Mouse (Mus musculus): Measurements from ENCODE around the gene Daglb.

The Daglb gene

DNA sequence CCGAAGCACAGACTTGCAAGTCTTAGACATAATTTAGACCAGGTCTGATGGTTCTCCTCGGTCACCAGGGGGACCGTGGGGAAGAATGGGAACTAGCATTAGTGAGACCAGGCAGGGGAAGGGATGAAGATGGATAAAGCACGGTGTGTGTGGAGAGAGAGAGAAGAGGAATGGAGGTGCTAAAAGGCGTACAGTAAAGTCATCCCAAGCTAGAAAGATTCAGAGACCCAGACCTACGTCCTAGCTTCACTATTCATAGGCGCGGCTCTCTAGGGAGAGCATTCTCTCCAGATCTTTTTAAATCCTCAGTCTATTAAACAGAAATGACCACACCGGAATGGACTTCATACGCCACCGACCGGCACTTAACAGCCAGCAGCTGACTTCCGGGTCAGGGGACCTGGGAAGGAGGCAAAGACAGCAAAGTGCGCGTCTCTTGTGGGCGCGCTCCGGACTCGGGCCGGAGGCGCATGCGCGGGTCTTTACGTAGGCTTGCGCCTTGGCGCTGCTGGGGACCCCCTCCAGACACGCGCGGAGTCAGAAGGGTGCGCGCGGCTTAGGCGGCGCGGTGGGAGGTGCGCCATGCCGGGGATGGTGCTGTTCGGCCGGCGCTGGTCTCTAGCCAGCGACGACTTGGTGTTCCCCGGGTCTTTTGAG, at the start of gene Daglb:
Gene Daglb, plus strand, starts transcription at position 485 of the 657 bp plus-strand sequence.
- DNase-seq = peak; percentile 92

DNA sequence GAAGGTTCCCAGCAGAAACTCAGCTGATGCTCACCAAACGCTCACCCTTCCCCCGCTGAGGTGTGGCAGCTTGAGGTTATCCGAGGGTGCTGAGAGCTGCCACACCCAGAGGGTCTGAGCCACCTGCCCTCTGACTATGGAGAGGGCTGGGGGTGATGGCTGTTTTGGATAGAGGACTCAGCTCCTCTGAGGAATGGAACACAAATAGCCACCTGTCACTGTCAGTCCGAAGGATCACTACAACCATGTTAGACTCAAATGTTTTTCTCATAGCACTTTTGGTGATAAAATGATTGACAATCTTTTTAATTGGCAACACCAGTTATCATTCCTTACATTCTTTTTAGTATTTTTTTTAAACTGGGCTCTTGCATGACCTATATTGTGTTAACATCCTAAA, 42.9 kb upstream of the Daglb start:
- no peak for DNase-seq

DNA sequence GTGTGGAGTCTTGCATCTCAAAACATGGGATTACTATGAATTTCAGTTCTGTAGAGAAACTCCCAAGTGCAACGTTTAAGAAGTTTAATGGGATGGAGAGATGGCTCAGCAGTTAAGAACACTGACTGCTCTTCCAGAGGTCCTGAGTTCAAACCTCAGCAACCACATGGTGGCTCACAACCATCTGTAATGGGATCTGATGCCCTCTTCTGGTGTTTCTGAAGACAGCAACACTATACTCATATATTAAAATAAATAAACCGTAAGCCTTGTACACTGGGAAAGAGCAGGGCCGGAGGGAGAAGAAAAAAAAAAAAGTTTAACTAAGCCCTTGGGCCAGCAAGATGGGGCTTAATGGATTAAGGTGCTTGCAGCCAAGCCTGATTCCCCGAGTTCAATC, 41.4 kb upstream of the Daglb start:
- DNase-seq = no peak

DNA sequence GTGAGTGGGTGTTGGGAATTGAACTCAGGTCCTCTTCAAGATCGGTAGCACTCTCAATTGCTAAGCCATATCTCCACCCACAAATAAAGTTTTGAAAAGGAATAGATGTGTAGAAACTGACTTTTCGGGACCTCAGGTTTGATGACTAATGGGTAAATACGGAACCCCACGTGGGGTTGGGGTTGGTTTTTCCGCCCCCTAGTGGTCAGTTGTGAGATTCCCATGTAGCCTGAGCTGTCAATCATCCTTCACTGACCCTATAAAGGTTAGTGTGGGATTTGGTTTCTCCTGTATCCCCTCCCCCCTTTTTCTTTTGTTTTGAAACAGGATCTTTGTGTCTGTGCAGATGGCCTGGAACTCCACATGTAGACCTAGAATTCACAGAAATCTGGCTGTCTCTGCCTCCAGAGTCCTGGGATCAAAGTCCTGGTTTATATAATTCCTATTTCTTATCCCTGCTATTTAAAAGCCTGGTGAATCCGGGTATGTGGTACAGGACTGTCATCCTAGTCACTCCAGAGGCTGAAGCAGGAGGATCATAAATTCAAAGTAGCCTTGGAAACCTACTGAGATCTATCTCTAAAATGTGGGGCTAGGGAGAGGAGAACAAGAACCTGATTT, 40.4 kb upstream of the Daglb start:
- DNase-seq = peak; percentile 13

DNA sequence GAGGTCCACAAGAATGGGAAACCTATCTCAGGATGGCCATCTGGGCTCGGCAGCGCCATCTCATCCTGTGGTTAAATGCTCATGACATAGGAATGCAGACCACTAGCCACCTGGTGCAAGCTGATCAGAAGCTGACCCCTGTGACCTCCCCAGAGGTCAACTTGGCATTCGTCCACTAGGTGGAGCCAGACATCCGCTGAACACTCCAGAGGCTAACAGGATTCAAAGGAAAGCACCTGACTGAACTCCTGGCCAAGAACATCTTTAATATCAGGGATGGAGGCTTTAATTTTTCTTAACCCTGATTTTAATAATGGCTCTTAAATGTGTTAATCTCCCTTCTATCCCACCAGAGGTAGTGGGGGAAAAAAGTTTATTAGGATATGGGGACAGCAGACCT, 30.0 kb upstream of the Daglb start:
- no peak for DNase-seq

DNA sequence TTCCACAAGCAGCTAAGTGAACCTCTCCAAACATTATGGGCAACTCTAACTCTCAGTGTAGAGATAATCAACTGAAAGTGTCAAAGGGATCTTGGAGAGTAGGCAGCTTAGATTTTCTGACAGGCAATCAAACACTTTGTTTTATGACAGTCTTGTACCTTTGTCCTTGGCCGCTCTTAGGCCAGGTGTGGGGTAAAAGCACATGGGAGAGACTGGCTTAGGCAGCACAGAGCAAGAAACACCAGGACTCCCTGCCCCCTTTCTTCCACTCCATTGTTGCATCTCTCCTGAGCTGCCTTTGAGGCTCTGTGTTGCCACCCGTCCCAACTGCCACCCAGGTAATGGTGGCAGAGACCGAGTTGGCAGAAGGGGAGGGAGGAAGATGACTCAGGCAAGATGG, 23.1 kb upstream of the Daglb start:
- DNase-seq = no peak

DNA sequence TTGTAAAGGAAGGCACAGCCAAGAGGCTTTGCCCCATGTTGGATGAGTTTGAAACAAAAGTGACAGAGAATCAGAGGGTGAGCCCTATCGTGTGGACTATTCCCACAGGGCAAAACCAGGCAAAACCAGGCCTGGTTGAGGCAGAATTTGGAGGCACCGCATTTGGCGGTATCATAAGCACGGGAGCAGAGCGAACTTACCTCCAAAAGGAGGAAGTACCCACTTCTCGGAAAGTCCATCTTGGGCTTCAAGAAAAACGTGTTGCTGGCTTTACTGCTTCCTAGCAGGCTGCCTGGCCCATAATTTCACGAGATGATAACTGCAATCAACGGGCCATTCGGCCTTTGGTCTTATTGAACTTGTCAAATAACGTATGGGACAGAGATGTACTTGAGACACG, 22.6 kb upstream of the Daglb start:
- DNase-seq = no peak

DNA sequence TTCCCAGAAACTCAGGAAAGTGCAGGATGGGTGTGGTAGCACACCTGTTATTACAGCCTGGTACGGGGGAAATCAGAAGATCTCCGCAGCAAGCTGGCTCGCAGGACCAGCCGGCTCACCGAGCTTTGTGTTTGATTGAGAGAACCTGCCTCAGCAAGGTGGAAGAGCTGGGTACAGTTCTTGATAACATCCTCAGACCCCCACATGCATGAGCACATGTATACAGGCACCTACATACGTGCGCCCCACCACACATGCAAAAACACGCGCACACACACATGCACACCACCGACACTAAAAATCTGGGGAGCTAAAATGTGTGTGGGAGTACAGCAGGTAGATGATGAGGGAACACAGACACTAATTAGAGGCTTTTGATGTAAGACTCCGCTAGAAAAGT, 713 bp upstream of the Daglb start:
- DNase-seq = no peak

DNA sequence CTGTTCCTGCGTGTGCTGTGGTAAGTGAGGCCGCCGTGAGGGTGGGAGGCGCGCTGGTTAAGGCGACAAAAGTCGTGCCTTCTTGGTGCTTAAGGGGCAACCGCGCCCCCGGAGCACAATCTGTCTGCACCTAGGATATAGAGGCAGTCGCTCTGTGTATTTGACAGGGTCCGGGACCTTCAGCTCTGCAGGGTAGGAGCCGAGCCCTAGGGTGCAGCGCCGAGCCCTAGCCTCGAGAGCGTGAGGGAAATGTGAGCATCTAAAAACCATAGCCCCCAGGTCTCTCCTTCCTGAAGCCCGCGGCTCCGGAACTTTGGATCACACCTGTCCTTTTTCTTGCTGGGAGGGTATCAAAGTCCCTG, 354 bp downstream of the Daglb start:
- no peak for DNase-seq

DNA sequence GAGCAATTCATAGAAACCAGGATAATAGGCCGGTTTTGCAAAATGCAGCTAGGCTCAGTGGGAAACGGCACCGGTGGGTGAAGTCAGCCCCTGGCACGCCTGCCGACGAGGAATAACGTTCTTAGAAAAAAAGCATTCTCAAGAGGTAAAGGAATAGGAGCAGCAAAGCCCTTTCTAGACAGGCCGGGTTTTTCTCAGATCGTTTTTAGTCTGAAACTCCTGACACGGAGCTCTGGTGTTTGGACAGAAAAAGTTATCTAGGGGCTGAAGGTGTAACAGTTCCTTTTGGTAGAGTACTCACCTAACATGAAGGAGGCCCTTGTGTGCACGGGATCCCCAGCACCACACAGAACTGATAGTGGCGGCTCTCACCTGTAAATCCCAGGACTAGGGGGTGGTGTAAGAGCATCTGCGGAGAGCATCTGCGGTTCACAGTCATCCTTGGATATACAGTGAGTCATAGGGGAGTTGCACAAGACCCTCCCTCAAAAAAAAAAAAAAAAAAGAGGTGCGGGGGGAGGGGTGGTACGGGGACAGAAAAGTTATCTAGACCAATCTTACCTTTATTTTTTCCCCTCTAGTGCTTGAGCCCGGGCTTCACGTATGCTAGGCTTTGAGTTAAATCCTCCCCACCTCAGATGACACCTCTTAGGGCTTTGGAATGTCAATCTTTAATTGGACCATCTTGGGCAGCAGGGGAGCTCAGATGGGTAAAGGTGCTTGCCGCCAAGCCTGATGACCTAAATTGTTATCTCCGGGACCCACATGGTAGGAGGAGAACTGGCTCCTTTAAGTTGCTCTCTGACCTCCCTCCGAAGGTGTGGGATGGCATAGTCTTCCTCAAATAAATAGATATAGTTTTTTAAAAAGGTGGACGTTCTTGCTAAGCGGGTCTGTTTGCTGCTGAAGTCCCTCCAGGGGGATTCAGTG, 1.0 kb downstream of the Daglb start:
- no peak for DNase-seq

DNA sequence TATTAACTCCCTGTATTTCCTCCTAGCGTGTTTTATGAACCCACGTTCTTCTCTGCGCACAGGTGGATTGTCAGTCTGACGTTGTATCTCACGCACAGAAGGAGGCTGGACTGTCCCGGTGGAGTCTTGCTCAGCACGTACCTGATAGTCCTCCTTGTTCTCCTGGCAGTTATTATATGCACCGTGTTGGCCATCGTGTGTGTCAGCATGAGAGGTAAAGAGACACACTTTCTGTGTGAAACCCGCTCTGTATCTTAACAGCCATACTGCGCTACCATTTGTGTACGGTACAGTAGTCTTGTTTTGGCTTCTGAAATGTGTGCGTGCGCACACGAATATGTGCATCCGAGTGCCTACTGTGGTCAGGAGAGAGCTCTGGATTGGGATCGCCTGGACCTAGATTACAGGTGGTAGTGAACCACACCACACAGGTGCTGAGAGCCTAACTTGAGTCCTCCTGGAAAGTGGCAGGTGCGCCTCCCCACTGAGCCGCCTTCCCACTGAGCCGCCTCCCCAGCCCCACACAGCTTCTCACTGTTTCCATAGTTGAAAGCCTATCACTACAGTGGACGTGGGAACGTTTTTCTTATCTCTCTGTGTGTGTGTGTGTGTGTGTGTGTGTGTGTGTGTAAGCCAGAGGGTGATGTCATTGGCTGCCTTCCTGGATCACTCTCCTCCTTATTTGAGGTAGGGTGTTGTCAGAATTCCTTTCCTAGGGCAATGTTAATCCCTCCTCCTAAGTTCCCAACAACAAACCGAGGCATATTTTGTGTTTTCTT, 2.7 kb downstream of the Daglb start:
- DNase-seq = no peak

DNA sequence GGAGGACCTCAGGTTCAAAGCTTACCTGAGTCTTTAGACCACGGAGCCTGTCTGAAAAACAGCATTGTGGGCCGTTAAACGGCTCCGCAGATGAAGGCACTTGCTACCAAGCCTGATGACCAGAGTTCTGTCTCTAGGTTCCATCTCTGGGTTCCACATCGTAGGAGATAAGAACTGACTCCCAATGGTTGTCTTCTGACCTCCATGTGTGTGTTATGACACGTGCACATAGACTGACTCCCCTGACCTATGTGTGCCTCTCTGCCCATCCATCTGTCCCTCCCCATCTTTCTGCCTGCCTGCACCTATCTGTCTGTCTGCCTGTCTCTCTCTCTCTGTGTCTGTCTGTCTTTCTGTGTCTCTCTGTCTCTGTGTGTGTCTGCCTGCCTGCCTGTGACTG, 3.5 kb downstream of the Daglb start:
- DNase-seq = no peak

DNA sequence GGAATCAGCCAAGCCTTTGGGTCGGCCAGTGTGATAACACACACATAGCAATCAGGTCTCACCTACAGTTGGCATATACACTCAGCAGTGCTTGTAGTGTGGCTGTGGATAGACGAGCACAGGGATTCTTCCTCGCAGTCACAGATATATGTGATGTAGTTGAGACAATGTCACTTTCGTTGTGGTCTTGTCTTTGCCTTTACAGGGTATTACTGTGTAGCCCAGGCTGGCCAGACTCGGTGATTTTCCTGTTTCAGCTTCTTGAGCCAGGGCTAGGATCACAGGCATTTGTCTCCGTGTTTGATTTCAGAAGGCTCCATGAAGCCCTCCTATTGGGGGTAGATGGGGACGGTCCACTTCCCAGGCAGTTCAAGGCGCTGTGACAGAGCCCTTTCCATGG, 5.2 kb downstream of the Daglb start:
- no peak for DNase-seq

DNA sequence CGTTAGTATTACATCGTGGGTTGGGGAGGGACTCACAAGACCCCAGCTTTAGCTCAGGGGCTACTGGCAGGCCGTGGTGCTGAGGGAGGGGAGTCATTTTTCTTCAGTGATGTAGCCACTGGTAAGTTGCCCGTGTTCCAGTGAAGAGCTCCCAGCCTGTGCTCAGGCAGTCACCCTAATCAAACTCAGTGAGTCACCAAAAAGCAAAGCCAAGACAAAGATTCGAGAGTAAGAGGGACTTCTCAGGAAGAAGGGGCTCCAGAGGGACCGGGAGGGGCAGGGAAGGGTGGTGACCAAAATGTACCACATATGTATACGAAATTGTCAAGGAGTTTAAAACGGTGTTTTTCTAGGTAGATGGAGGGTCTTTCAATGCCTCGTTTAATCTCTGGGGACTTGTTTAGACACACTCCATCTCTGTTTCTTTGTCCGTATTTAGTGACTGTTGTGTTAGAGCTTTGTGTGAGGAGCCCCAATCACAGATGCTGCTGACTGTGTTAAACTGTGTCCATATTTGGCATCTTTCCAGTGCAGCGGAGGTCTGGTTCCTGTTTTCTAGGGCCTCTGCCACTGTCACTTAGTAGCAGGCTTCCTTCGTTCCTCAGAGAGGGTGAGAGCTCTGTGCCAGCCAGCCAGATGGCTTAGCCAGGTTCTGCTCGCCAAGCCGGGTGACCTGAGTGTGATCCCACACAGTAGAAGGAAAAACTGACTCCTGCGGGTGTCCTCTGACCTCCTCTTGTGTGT, 6.2 kb downstream of the Daglb start:
- DNase-seq = no peak

DNA sequence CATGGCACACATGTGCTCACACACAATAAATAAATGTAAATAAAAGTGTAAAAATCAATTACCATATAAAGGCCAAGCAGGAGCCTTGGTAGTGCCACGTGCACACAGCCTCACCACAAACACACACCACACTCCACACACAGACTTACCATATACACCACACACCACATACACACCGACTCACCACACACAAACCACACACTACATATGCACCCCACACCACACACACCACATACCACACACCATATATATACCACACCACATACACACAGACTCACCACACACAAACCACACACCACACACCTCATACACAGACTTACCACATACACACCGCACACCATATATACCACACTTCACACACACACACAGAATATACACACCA, 6.8 kb downstream of the Daglb start:
- no peak for DNase-seq

DNA sequence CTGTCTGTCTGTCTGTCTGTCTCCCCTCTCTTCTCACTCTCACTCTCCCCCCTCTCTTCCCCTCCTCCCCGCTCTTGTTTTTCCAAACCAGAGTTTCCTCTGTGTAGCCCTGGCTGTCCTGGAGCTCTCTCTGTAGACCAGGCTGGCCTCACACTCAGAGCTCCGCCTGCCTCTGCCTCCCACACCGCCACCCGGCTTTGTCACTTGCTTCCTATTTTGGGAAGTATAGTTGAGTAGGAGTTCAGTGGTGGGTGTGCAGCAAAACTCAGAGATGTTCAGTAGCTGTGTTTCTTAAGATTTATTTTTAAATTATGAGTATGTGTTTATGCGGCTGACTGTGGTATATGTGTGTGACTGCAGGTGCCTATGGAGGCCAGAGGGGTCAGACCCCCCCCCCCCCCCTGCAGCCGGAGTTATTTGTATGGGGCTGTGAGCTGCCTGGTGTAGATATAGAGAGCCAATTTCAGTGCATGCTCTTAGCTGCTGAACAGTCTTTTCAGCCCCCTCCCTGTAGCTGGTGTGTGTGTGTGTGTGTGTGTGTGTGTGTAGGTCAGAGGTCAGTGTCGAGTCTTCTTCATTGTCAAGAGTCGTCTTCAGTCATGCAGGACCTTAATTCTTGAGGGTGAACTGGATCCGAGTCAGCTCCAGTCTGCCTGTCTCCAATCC, 7.7 kb downstream of the Daglb start:
- DNase-seq = peak; percentile 72

DNA sequence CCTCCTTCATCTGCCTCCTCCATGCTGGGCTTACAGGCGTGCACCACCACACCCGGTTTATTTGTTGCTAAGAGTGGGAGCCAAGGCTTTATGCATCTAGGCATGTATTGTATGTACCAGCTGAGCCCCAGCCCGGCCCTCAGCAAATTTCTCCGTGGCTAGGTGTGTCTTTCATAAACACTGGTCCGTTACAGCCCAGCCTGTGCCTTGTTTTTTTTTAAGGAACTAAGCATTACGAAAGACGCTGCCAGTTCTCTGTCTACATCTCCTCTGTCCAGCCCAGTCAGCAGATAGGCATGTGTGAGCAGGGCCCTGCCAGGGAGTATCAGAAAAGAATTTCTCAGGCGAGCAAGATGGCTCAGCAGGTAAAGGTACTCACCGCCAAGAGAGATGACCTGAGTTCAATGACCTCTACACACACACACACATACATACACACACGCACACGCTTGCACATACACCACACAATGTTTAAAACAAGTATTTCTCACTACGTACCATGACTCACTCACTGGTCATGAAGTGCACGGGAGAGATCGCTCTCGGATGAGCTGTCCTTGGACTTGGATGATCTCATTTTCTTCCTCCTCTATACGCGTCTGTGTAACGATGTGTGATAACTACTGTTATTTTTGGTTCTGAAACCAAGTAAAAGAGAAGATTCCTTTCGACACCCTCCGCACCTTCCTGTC, 10.9 kb downstream of the Daglb start:
- DNase-seq = no peak

DNA sequence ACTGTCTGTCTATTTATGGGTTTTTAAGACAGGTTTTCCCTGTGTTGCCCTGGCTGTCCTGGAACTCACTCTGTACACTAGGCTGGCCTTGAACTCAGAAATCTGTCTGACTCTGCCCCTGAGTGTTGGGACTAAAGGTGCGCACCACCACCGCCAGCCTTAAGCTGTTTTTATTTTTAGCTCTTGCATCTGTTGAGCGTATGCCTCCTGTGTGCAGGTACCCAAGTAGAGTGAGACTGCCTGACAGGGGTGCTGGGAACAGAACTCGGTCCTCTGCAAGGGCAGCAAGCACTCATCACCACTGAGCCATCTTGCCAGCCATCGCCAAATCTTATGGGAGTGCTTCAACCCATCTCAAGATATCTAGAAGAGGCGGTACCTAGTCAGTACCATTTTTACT, 11.6 kb downstream of the Daglb start:
- no peak for DNase-seq

DNA sequence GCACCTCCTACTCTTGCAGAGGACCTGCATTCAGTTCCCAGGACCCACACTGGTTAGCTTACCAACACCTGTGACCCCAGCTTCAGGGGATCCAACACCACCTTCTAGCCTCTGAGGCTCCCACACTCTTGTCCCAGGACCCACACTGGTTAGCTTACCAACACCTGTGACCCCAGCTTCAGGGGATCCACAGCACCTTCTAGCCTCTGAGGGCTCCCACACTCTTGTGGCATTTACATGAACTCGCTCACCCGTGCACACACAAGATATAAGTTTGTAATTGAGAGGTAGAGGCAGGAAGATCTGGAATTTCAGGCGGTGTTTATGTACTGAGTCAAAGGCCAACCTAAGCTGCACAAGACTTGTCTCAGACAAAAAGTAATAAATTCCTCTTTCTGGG, 13.5 kb downstream of the Daglb start:
- DNase-seq = no peak

DNA sequence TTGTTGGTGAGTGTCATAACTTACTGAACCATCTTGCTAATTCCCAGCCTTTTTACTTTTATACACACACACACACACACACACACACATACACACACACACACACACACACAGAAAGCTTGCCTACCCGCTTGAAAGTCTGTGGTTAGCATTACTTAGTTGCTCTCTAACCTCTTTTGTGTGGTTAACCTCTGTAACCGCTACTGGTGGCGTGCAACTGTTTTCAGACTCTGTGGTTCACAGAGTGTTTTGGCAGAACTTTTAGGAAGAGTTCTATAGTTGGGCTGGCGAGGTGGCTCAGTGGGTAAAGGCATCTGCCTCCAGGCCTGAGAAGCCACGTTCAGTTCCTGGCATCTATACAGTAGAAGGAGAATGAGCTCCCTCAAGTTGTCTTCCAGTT, 20.6 kb downstream of the Daglb start:
- no peak for DNase-seq

DNA sequence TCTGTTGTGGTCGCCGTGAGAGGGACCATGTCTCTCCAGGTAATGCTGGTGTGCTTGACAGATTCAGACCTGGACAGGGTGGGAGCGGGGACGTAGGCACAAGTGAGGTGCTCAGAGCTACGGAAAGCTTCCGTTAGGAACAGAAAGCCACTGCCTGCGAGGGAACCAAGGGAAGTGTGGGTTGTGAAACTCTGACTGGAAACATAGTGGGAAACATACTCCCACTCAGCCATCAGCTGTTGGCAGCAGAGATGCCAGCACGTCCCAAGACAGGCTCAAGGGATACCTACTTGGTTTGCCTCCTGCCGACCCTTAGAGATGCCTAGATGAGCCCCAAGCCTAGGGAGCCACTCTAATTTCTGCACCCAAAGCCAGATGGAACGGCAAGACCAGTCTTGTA, 22.8 kb downstream of the Daglb start:
- no peak for DNase-seq
